Mouse (Mus musculus) right cerebral cortex, adult 2 months (tissue): ENCODE results near the gene Ankrd55.
A peak's percentile ranks its signal among the peaks of the same experiment; 100 is the strongest.
"Not testable (repeated sequence)": the region's sequence is repeated elsewhere in the genome, so short reads cannot be mapped to it uniquely, and the experiment has no call there.

Experiments used
- DNase-seq, 2 experiments: peaks; one replicate each; pipeline ENCODE4 v3.0.0; 2021 to 2022; ENCODE audit warnings: low spot score in 2 of 2

The Ankrd55 gene

GRCm38 (mm10) chr13:112293092-112293491, 4.8 kb downstream of the Ankrd55 start:
- no peak for DNase-seq

GRCm38 (mm10) chr13:112294446-112294845, 6.2 kb downstream of the Ankrd55 start:
- DNase-seq: no peak

- DNase-seq: no peak
Observed at GRCm38 (mm10) chr13:112297781-112298180, 9.5 kb downstream of the Ankrd55 start.

- no peak for DNase-seq
Observed at GRCm38 (mm10) chr13:112303429-112303828, 15.2 kb downstream of the Ankrd55 start.

GRCm38 (mm10) chr13:112308672-112309071, 20.4 kb downstream of the Ankrd55 start:
- DNase-seq: peak; percentile 50 to 52

- not testable (repeated sequence) for DNase-seq
Observed at GRCm38 (mm10) chr13:112311611-112312010, 23.4 kb downstream of the Ankrd55 start.

GRCm38 (mm10) chr13:112315442-112315841, 27.2 kb downstream of the Ankrd55 start:
- no peak for DNase-seq

GRCm38 (mm10) chr13:112316622-112317482, 28.6 kb downstream of the Ankrd55 start:
- no peak for DNase-seq

- peak; percentile 66 to 75 for DNase-seq
Observed at GRCm38 (mm10) chr13:112318124-112318523, 29.9 kb downstream of the Ankrd55 start.

- no peak for DNase-seq
Observed at GRCm38 (mm10) chr13:112323591-112324266, 35.5 kb downstream of the Ankrd55 start.

- DNase-seq: no peak
Observed at GRCm38 (mm10) chr13:112325126-112325525, 36.9 kb downstream of the Ankrd55 start.

GRCm38 (mm10) chr13:112326403-112326802, 38.2 kb downstream of the Ankrd55 start:
- DNase-seq: no peak

GRCm38 (mm10) chr13:112326977-112327376, 38.7 kb downstream of the Ankrd55 start:
- no peak for DNase-seq

- no peak for DNase-seq
Observed at GRCm38 (mm10) chr13:112327511-112327910, 39.3 kb downstream of the Ankrd55 start.

- DNase-seq: no peak
Observed at GRCm38 (mm10) chr13:112330257-112330656, 42.0 kb downstream of the Ankrd55 start.

- peak; percentile 21 to 46 for DNase-seq
Observed at GRCm38 (mm10) chr13:112330919-112331681, 42.8 kb downstream of the Ankrd55 start.

- no peak for DNase-seq
Observed at GRCm38 (mm10) chr13:112331682-112332061, 43.4 kb downstream of the Ankrd55 start.

- no peak for DNase-seq
Observed at GRCm38 (mm10) chr13:112335531-112335930, 47.3 kb downstream of the Ankrd55 start.

GRCm38 (mm10) chr13:112337146-112337545, 48.9 kb downstream of the Ankrd55 start:
- no peak for DNase-seq

- DNase-seq: no peak
Observed at GRCm38 (mm10) chr13:112340205-112340604, 52.0 kb downstream of the Ankrd55 start.

- no peak for DNase-seq
Observed at GRCm38 (mm10) chr13:112340761-112341160, 52.5 kb downstream of the Ankrd55 start.

- DNase-seq: no peak
Observed at GRCm38 (mm10) chr13:112342971-112343627, 54.8 kb downstream of the Ankrd55 start.
